Mouse (Mus musculus) urinary bladder, postnatal 4 days (tissue): ENCODE measurements around the gene Foxa2.

Experiments
- DNase-seq, 2 experiments: peaks; one replicate each; pipeline ENCODE4 v3.0.0; 2021 to 2022; ENCODE audit warnings: low spot score in 2 of 2

Foxa2 gene

GRCm38 (mm10) chr2:148039351-148040235 lies 7.2 kb downstream of the Foxa2 start:
- DNase-seq = no peak

- no peak for DNase-seq
Observed at GRCm38 (mm10) chr2:148038366-148039310, 8.1 kb downstream of the Foxa2 start.

- DNase-seq = no peak
Observed at GRCm38 (mm10) chr2:148036611-148037160, 10.1 kb downstream of the Foxa2 start.

- no peak for DNase-seq
Observed at GRCm38 (mm10) chr2:148030991-148031675, 15.6 kb downstream of the Foxa2 start.

GRCm38 (mm10) chr2:148030613-148030935 lies 16.2 kb downstream of the Foxa2 start:
- no peak for DNase-seq

GRCm38 (mm10) chr2:148029751-148030612 lies 16.8 kb downstream of the Foxa2 start:
- DNase-seq = no peak

GRCm38 (mm10) chr2:148029050-148029608 lies 17.6 kb downstream of the Foxa2 start:
- DNase-seq = no peak

- DNase-seq = no peak
Observed at GRCm38 (mm10) chr2:148026366-148026765, 20.4 kb downstream of the Foxa2 start.

GRCm38 (mm10) chr2:148025481-148025880 lies 21.3 kb downstream of the Foxa2 start:
- no peak for DNase-seq

- DNase-seq = no peak
Observed at GRCm38 (mm10) chr2:148024268-148024935, 22.4 kb downstream of the Foxa2 start.

- no peak for DNase-seq
Observed at GRCm38 (mm10) chr2:148023340-148023806, 23.4 kb downstream of the Foxa2 start.

- DNase-seq = no peak
Observed at GRCm38 (mm10) chr2:148021919-148022570, 24.7 kb downstream of the Foxa2 start.

- no peak for DNase-seq
Observed at GRCm38 (mm10) chr2:148021016-148021415, 25.8 kb downstream of the Foxa2 start.

- no peak for DNase-seq
Observed at GRCm38 (mm10) chr2:148020125-148020524, 26.6 kb downstream of the Foxa2 start.

- DNase-seq = no peak
Observed at GRCm38 (mm10) chr2:148017782-148018690, 28.7 kb downstream of the Foxa2 start.

GRCm38 (mm10) chr2:148013382-148013781 lies 33.4 kb downstream of the Foxa2 start:
- no peak for DNase-seq

- no peak for DNase-seq
Observed at GRCm38 (mm10) chr2:148009049-148009448, 37.7 kb downstream of the Foxa2 start.
